Mouse (Mus musculus): ENCODE data around the gene Zmynd8. TPM values are rescaled to one million over a fixed set of nuclear protein-coding genes. Genes with fewer than 3 reads are reported as not detected.

Zmynd8 gene
- polyA plus RNA-seq, 1 experiment from 2014 or later, result 71.5 TPM

GRCm38 (mm10) chr2:165782324-165782723 lies 116.5 kb downstream of the Zmynd8 start:
- no peaks in the 10 kb centered on the region for H3K27me3 ChIP-seq
- H3K4me2 ChIP-seq, result no peak overlapping the region
- H3K27ac ChIP-seq, result 0 out of 2 replicates have a peak overlapping the region, but pooled peaks have one; percentile 42
- peaks cover 47% of the 10 kb centered on the region for H3K36me3 ChIP-seq (replicated peaks)
- ATAC-seq (ENCODE audit: low FRiP score), result peak; percentile 17; the same call in 1 of the 2 replicates
- H3K9me3 ChIP-seq, result no peaks in the 10 kb centered on the region
- 38% methylated on average over 5 of the region's 5 CpGs for WGBS
- H3K4me3 ChIP-seq (replicated peaks), result no peak overlapping the region
- H3K4me1 ChIP-seq, result peaks cover 5% of the 10 kb centered on the region
- no peak overlapping the region for H3K9ac ChIP-seq

- H3K4me2 ChIP-seq, result no peak overlapping the region
- 26% methylated on average over 6 of the region's 6 CpGs for WGBS
- no peak overlapping the region for H3K9ac ChIP-seq
- H3K4me3 ChIP-seq (replicated peaks), result no peak overlapping the region
- peak; percentile 70 for ATAC-seq (ENCODE audit: low FRiP score)
- H3K4me1 ChIP-seq, result peaks cover 5% of the 10 kb centered on the region
- no peaks in the 10 kb centered on the region for H3K27me3 ChIP-seq
- H3K27ac ChIP-seq, result peak overlapping the region; percentile 53; the same call in 1 of the 2 replicates
- H3K9me3 ChIP-seq, result no peaks in the 10 kb centered on the region
- H3K36me3 ChIP-seq (replicated peaks), result peaks cover 15% of the 10 kb centered on the region
These were observed 119.9 kb downstream of the Zmynd8 start for GRCm38 (mm10) chr2:165778927-165779326.

GRCm38 (mm10) chr2:165769375-165769948 lies 129.4 kb downstream of the Zmynd8 start:
- Histone ChIP-seq H3K27ac (peak overlapping the region; percentile 69; the same call in 1 of the 2 replicates), H3K9ac (no peak overlapping the region), H3K36me3 (replicated peaks) (no peaks in the 10 kb centered on the region), H3K4me1 (peaks cover 12% of the 10 kb centered on the region), H3K4me3 (replicated peaks) (no peak overlapping the region), H3K9me3 (no peaks in the 10 kb centered on the region), H3K4me2 (no peak overlapping the region), H3K27me3 (no peaks in the 10 kb centered on the region)
- 32% methylated on average over 10 of the region's 10 CpGs for WGBS
- no peak for ATAC-seq (ENCODE audit: low FRiP score)

DNA sequence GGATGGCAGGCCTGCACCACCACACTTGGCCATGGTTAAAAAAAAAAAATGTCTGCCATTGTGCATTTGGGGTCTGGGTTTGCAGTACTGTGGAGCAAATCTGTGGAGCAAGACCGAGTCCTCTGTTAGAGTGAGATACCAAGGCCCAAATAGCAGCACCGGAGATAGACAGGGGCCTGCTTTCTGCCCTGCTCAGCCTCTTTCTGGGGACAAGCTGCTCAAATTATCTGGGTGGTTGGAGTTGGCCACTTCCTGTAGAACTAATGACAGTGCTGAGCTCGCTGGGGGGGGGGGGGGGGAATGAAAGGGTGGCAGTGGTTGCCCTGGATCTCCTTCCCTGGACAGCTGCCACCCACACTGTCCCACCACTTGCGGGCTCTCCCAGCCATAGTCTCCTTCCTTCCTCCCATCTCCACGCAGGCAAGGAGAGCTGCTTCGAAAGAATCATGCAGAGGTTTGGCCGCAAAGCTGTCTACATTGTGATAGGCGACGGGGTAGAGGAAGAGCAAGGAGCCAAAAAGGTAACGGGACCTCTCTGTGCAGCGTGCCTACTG lies 129.9 kb downstream of the Zmynd8 start:
- H3K27me3 ChIP-seq, result no peaks in the 10 kb centered on the region
- no peak overlapping the region for H3K9ac ChIP-seq
- H3K27ac ChIP-seq, result peak overlapping the region; percentile 69; the same call in 1 of the 2 replicates
- peaks cover 12% of the 10 kb centered on the region for H3K4me1 ChIP-seq
- WGBS, result 57% methylated on average over 10 of the region's 11 CpGs
- no peaks in the 10 kb centered on the region for H3K9me3 ChIP-seq
- no peak for ATAC-seq (ENCODE audit: low FRiP score)
- H3K36me3 ChIP-seq (replicated peaks), result no peaks in the 10 kb centered on the region
- H3K4me2 ChIP-seq, result no peak overlapping the region
- H3K4me3 ChIP-seq (replicated peaks), result no peak overlapping the region

GRCm38 (mm10) chr2:165759421-165759985 lies 139.3 kb downstream of the Zmynd8 start:
- Histone ChIP-seq H3K4me2 (no peak overlapping the region), H3K9me3 (no peaks in the 10 kb centered on the region), H3K27ac (0 out of 2 replicates have a peak overlapping the region, but pooled peaks have one; percentile 13), H3K4me1 (peaks cover 16% of the 10 kb centered on the region), H3K4me3 (replicated peaks) (no peak overlapping the region), H3K36me3 (replicated peaks) (no peaks in the 10 kb centered on the region), H3K9ac (no peak overlapping the region), H3K27me3 (no peaks in the 10 kb centered on the region)
- WGBS, result 92% methylated on average over 13 of the region's 13 CpGs
- no peak for ATAC-seq (ENCODE audit: low FRiP score)

- peaks cover 16% of the 10 kb centered on the region for H3K4me1 ChIP-seq
- WGBS, result 14% methylated on average over 5 of the region's 5 CpGs
- H3K9ac ChIP-seq, result no peak overlapping the region
- peak; percentile 71 for ATAC-seq (ENCODE audit: low FRiP score)
- no peaks in the 10 kb centered on the region for H3K36me3 ChIP-seq (replicated peaks)
- no peak overlapping the region for H3K4me2 ChIP-seq
- no peak overlapping the region for H3K27ac ChIP-seq
- no peak overlapping the region for H3K4me3 ChIP-seq (replicated peaks)
- H3K9me3 ChIP-seq, result no peaks in the 10 kb centered on the region
- H3K27me3 ChIP-seq, result no peaks in the 10 kb centered on the region
These were observed 140.3 kb downstream of the Zmynd8 start for GRCm38 (mm10) chr2:165758534-165758933.

GRCm38 (mm10) chr2:165757799-165758198 lies 141.0 kb downstream of the Zmynd8 start:
- peak; percentile 20; the same call in 1 of the 2 replicates for ATAC-seq (ENCODE audit: low FRiP score)
- Histone ChIP-seq H3K4me1 (peaks cover 16% of the 10 kb centered on the region), H3K4me3 (replicated peaks) (no peak overlapping the region), H3K27ac (no peak overlapping the region; the same call in 1 of the 2 replicates), H3K36me3 (replicated peaks) (no peaks in the 10 kb centered on the region), H3K27me3 (no peaks in the 10 kb centered on the region), H3K9me3 (no peaks in the 10 kb centered on the region), H3K4me2 (no peak overlapping the region), H3K9ac (no peak overlapping the region)
- 72% methylated on average over 15 of the region's 15 CpGs for WGBS

DNA sequence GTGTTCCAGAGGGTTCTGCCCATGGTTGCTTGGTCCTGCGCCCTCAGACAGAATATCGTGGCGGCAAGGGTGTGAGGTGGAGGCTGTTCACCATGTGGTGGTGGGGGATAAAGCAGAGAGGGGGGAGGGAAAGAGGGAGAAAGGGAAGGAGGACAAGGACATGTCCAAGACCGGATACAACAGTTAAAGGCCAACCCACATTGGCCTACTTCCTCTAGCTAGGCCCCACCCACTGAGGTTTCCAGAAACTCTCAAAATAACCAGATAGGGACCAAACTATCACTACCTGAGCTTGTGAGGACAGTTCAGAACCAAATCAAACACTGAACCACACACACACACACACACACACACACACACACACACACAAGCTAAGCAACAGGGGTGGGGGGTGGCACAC lies 146.1 kb downstream of the Zmynd8 start:
- ATAC-seq (ENCODE audit: low FRiP score), result no peak
- 85% methylated on average over 4 of the region's 4 CpGs for WGBS
- Histone ChIP-seq H3K4me2 (no peak overlapping the region), H3K9me3 (no peaks in the 10 kb centered on the region), H3K4me1 (peaks cover 14% of the 10 kb centered on the region), H3K27me3 (peaks cover 18% of the 10 kb centered on the region), H3K27ac (no peak overlapping the region), H3K36me3 (replicated peaks) (no peaks in the 10 kb centered on the region), H3K9ac (no peak overlapping the region), H3K4me3 (replicated peaks) (no peak overlapping the region)

DNA sequence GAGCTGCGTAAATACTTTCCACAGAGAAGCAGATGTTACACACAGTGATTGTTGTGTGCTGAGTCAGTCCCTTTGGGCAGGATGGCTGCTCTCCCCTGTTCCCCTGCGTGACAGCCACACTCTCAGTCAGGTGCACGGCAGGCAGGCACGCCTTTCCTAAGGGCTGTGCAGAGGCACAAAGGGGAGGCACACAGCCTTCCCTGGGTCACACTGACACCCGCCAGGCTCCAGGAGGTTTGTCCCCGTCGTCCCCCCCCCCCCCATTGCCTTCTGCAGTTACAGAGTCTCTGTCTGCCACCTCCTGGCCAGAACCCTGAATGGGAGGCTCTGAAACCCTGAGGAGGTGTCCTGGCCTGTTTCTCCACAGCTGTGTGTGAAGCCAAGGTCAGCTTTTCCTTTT lies 147.7 kb downstream of the Zmynd8 start:
- H3K4me3 ChIP-seq (replicated peaks), result no peak overlapping the region
- H3K4me1 ChIP-seq, result peaks cover 19% of the 10 kb centered on the region
- WGBS, result 15% methylated on average over 7 of the region's 7 CpGs
- no peak overlapping the region for H3K4me2 ChIP-seq
- no peak overlapping the region for H3K9ac ChIP-seq
- peak; percentile 48; the same call in 1 of the 2 replicates for ATAC-seq (ENCODE audit: low FRiP score)
- no peaks in the 10 kb centered on the region for H3K36me3 ChIP-seq (replicated peaks)
- H3K9me3 ChIP-seq, result no peaks in the 10 kb centered on the region
- peaks cover 28% of the 10 kb centered on the region for H3K27me3 ChIP-seq
- H3K27ac ChIP-seq, result no peak overlapping the region

DNA sequence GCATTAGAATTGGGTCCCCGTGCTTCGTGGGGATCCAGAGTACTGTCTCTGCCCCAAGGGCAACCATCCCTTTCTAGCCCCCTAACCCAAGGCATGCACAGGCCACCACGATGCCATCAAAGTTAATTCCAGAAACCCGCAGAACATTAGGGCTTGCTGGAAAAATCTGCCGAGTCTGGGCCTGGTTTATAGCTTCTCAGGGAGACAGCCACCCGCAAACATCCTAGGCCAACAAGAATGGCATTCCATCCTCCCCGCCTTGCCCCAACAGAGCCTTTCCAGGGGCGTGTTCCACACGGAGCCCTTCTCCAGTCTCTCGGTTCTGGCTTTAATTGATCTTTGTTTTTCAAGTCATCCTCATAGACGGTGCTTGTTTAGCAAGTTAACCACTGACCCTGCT lies 150.4 kb downstream of the Zmynd8 start:
- WGBS, result 13% methylated on average over 11 of the region's 11 CpGs
- no peak overlapping the region for H3K27ac ChIP-seq
- H3K4me3 ChIP-seq (replicated peaks), result no peak overlapping the region
- no peaks in the 10 kb centered on the region for H3K36me3 ChIP-seq (replicated peaks)
- H3K4me1 ChIP-seq, result peaks cover 35% of the 10 kb centered on the region
- ATAC-seq (ENCODE audit: low FRiP score), result no peak
- no peaks in the 10 kb centered on the region for H3K9me3 ChIP-seq
- H3K9ac ChIP-seq, result no peak overlapping the region
- H3K4me2 ChIP-seq, result no peak overlapping the region
- peaks cover 39% of the 10 kb centered on the region for H3K27me3 ChIP-seq

- H3K4me1 ChIP-seq, result peaks cover 35% of the 10 kb centered on the region
- no peak for ATAC-seq (ENCODE audit: low FRiP score)
- 54% methylated on average over 7 of the region's 7 CpGs for WGBS
- no peak overlapping the region for H3K4me3 ChIP-seq (replicated peaks)
- H3K27ac ChIP-seq, result no peak overlapping the region
- H3K9ac ChIP-seq, result no peak overlapping the region
- H3K4me2 ChIP-seq, result no peak overlapping the region
- H3K36me3 ChIP-seq (replicated peaks), result no peaks in the 10 kb centered on the region
- no peaks in the 10 kb centered on the region for H3K9me3 ChIP-seq
- peaks cover 43% of the 10 kb centered on the region for H3K27me3 ChIP-seq
These were observed 150.8 kb downstream of the Zmynd8 start for GRCm38 (mm10) chr2:165747975-165748374.

GRCm38 (mm10) chr2:165745306-165746098 lies 153.3 kb downstream of the Zmynd8 start:
- peak; percentile 84 for ATAC-seq (ENCODE audit: low FRiP score)

More at GRCm38 (mm10) chr2:165745306-165746098, 153.3 kb downstream of the Zmynd8 start:
- Histone ChIP-seq H3K9me3 (no peaks in the 10 kb centered on the region), H3K4me2 (peak overlapping the region; percentile 29), H3K4me3 (replicated peaks) (no peak overlapping the region), H3K27me3 (peaks cover 55% of the 10 kb centered on the region), H3K4me1 (peaks cover 49% of the 10 kb centered on the region), H3K9ac (no peak overlapping the region), H3K36me3 (replicated peaks) (no peaks in the 10 kb centered on the region), H3K27ac (peak overlapping the region; percentile 77)
- 16% methylated on average over 18 of the region's 18 CpGs for WGBS

Data from forebrain, embryonic 12.5 days (tissue).